Mouse (Mus musculus) adrenal gland, adult (tissue): ENCODE results near the gene Erbb2.

ENCODE experiments used
- DNase-seq, 2 experiments: peaks; one replicate each; pipeline ENCODE4 v3.0.0; 2022 to 2023; ENCODE audit warnings: low spot score in 1 of 2; ENCODE audit not compliant: inconsistent age in 2 of 2

Gene Erbb2

GRCm38 (mm10) chr11:98479940-98480497, 67.7 kb downstream of the Erbb2 start:
- no peak for DNase-seq

DNA sequence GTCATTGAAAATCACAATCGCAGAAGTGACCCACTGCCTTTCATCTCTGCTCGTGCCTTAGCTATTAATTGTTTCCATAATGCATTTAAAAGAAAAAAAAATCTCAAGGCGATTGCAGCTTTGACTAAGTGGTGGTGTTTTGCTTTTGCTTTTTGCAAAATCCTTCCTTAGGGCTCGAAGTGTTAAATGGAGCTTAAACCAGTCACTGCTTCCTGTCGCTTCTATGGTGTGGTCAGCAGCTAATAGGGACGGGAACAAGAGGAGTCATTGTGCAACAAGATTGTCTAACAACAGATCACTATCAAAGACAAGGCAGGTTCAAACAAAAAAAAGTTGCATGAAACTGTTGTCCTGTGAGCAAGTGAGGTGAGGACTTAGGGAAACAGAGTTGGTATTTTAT, 69.0 kb downstream of the Erbb2 start:
- no peak for DNase-seq

GRCm38 (mm10) chr11:98482067-98482466, 69.8 kb downstream of the Erbb2 start:
- no peak for DNase-seq

DNA sequence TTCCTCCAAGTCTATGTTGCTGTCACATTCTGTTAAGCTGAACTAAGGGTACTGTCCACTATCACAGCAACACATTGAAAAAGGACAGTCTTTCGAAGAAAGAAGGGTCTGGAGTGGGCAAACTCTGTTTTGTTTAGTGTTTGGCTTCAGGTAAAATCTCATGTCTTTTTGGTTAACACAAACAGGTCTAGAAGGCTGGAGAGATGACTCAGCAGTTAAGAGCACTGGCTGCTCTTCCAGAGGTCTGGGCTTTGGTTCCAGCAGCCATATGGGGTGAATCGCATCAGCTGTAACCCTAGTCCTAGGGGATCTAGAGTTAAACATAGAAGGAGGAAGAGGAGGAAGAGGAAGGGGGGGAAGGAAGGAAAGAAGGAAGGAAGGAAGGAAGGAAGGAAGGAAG, 73.5 kb downstream of the Erbb2 start:
- no peak for DNase-seq
